Mouse (Mus musculus): Measurements from ENCODE around the gene Mageb4. TPM values are rescaled to one million over a fixed set of nuclear protein-coding genes. Genes with fewer than 3 reads are reported as not detected.

Gene Mageb4
- 0.54 TPM for polyA plus RNA-seq (2014; fragmentation: Illumina TruSeq; extraction: RNeasy Lipid Tissue Mini Kit (QIAGEN cat#74804))

DNA sequence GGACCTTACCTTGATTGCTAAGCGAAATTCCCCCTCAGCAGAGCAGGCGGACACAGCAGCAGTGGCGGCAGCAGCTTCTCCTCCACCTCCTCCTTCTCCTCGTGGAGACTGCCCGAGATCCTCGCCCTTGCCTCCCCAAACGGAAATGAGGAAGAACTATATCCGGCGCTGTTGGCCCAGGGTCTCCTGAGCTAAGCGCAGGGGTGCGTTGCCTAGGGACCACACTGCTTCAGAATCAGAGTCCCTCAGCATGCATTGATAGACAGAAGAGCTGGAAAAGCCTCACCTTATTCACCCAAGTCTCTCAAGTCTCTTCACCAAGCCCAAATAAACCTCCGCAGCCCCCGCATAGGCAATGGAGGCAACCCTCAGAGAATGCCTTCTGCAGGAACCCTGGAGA lies at the start of gene Mageb4:
Gene Mageb4 (minus strand): TSS at position 101 of the 400 bp plus-strand sequence.

Other genes with a start within 250 kb of the Mageb4 start
- 18.3 TPM for gene Nr0b1, start 113.3 kb downstream of the Mageb4 start, polyA plus RNA-seq (2014; fragmentation: Illumina TruSeq; extraction: RNeasy Lipid Tissue Mini Kit (QIAGEN cat#74804))

Data from ovary, adult 10 weeks (tissue).